Mouse (Mus musculus): Measurements from ENCODE around the gene Cwc15.

The Cwc15 gene

GRCm38 (mm10) chr9:14548366-14548761 is 47.9 kb downstream of the Cwc15 start:
- no peak for DNase-seq (ENCODE audit: low spot score)

DNA sequence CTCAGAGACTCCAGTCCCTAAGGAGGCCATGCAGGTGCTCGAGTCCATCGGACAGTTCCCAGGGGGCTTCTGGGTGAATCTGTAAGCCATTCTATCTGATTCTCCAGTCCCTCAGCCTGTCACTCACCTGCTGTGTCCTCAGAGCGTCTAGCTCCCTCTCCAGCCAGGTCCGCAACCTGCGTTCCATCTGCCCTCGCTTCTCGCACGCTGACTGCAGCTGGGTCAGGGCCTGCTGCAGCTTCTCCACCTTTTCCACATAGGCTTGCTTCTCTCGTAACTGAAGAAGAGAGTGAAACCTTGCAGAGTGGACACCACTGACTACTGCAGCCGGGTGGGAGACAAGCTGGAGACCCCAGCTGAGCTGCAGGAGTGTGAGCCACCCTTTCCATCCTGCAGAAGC is 57.9 kb downstream of the Cwc15 start:
- no peak for DNase-seq (ENCODE audit: low spot score)

- peak; percentile 26 for DNase-seq (ENCODE audit: low spot score)
Measured at GRCm38 (mm10) chr9:14559430-14559829, 59.0 kb downstream of the Cwc15 start.

DNA sequence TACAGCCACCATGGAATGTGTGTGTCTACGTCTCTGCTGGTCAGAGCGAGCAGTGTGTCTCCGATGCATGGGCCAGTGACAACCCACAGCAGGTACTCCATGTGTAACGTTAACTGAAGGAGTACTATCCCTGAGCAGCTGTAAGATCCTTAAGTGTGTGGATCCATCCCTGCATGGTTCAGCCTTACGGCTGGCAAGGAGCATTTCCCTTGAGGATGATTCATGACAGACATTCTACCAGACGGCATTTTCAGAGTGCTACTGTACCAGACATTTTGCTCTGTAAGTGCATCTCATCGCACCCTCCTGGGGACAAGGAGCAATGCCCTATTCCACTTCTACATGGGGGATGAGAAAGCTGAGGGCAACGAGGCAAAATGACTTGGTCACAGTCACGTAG is 59.6 kb downstream of the Cwc15 start:
- no peak for DNase-seq (ENCODE audit: low spot score)
